Mouse (Mus musculus) 3T3-L1 (cell line): ENCODE measurements around the gene Olfr620.

Experiments
- DNase-seq: peaks from one replicate; pipeline ENCODE4 v3.0.0-alpha.2; 2015; ENCODE audit warnings: low read depth, low spot score

Gene Olfr620

GRCm38 (mm10) chr7:103612434-103612833 is at the start of gene Olfr620:
Olfr620 (minus strand) TSS chr7:103612534.
- no peak for DNase-seq

- DNase-seq = no peak
Measured at GRCm38 (mm10) chr7:103644070-103644469, 31.7 kb upstream of the Olfr620 start.

- DNase-seq = no peak
Measured at GRCm38 (mm10) chr7:103642602-103643001, 30.3 kb upstream of the Olfr620 start, which contains the start of gene Olfr622. Olfr622 (minus strand) TSS chr7:103642702.

GRCm38 (mm10) chr7:103636795-103637194 is 24.5 kb upstream of the Olfr620 start:
- DNase-seq = no peak

GRCm38 (mm10) chr7:103607425-103607824 is 4.9 kb downstream of the Olfr620 start:
- no peak for DNase-seq

- no peak for DNase-seq
Measured at GRCm38 (mm10) chr7:103600275-103600674, 12.1 kb downstream of the Olfr620 start, which contains the start of gene Olfr619. Olfr619 (plus strand) TSS chr7:103600575.

- DNase-seq = no peak
Measured at GRCm38 (mm10) chr7:103589803-103590202, 22.5 kb downstream of the Olfr620 start, which contains the start of gene Olfr618. Olfr618 (plus strand) TSS chr7:103590103.

- no peak for DNase-seq
Measured at GRCm38 (mm10) chr7:103572761-103573160, 39.6 kb downstream of the Olfr620 start, which contains the start of gene Olfr617. Olfr617 (plus strand) TSS chr7:103573061.

GRCm38 (mm10) chr7:103569043-103569442 is 43.3 kb downstream of the Olfr620 start, which contains the start of gene Olfr616:
Olfr616 (minus strand) TSS chr7:103569143.
- no peak for DNase-seq

GRCm38 (mm10) chr7:103555779-103556178 is 56.6 kb downstream of the Olfr620 start, which contains the start of gene Olfr615:
Olfr615 (plus strand) TSS chr7:103556079.
- DNase-seq = no peak
